Mouse (Mus musculus): ENCODE data around the gene Sox13. TPM values are rescaled to one million over a fixed set of nuclear protein-coding genes. Genes with fewer than 3 reads are reported as not detected.

The Sox13 gene
- polyA plus RNA-seq, 1 experiment: not detected

DNA sequence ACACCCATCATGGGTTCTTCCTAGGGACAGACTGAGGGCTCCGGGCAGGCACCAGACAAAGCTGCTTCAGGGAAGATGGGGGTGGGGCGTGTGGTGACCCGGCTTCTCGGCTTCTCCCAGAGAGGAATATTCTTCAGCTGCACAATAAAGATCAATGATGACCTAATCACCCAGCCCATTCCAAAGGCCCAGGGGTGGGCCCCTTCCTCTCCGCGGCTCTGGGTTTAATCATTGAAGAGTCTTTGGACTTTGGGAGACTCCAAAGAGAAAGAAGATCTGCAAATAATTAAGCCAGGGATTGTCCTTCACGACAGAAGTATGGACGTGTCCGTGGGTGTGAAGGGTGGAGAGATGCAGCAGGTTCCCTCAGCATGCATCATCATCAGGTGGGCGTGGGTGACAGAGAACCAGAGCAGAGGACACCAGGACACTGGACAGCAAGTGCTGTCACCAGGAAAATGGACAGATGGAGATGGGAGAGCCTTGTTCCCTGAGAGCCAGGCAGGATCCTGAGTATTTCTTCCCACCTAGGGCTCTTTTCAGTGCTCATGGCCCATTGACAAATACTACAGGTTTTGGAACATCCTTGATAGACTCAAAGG, 28.5 kb upstream of the Sox13 start:
- TF ChIP-seq POLR2A (IDR thresholded peaks at IDR 0.05; ENCODE audit: borderline replicate concordance, low read depth, low read length) (no peak), CTCF (IDR thresholded peaks at IDR 0.05; ENCODE audit: low read depth, low read length) (no peak)
- no peaks in the 10 kb centered on the region for H3K4me1 ChIP-seq (ENCODE audit: control insufficient read depth, insufficient read depth, low read length)
- H3K4me3 ChIP-seq (ENCODE audit: insufficient read depth, low read length): no peak overlapping the region
- H3K27ac ChIP-seq (ENCODE audit: insufficient read depth, low read depth, low read length): no peak overlapping the region

DNA sequence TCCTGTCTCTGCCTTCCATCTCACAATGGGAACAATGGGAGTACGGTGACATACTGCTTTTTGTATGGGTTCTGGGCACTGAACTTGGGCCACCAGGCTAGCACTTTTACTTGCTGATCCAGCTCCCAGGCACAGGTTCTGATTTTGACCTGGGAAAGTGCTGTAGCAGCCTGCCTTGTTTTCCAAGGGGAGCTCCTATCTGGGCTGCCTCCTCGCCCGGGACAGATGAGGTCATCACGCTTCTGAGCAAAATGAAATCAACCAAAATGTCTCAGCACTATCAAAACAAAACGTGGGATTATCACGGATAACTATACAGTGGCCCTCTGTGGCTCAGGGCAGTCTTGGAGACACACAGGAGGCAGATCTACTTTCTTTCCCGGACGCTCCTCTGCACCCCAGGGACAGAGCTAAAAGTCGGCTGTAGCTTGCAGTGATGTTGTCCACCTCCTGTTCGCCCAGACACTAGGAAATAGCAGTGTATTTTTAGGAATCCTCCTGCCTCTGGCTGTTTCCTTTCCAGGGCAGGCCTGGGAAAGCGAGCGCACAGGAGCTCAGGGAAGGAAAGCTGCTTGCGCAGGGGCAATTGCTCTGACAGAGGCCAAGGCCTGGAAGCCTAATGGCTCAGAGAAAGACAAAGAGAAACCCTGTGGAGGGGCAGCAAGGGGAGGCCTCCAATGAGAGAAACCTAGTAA, 27.8 kb upstream of the Sox13 start:
- H3K27ac ChIP-seq (ENCODE audit: insufficient read depth, low read depth, low read length): no peak overlapping the region
- H3K4me3 ChIP-seq (ENCODE audit: insufficient read depth, low read length): no peak overlapping the region
- TF ChIP-seq POLR2A (IDR thresholded peaks at IDR 0.05; ENCODE audit: borderline replicate concordance, low read depth, low read length): no peak
- TF ChIP-seq CTCF (IDR thresholded peaks at IDR 0.05; ENCODE audit: low read depth, low read length): no peak
- no peaks in the 10 kb centered on the region for H3K4me1 ChIP-seq (ENCODE audit: control insufficient read depth, insufficient read depth, low read length)

DNA sequence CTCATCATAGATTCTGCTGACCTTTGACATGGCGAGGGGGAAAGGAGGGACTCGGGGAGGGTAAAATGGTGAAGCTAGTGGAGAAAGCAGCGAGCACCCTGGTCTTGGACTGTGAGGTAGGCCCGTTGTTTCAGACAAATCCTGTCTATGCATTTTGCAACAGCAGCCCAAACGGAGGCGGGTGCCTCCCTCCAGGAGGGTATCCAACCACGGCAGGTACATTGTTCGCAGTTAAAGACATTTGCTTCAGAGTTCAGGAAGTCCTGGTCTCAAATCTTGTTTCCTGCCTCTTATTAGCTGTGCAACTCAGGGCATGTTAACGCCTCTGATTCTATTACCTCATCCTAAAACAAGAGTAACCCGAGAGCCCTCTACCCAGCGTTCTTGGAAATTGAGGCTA, 26.8 kb upstream of the Sox13 start:
- Histone ChIP-seq H3K27ac (ENCODE audit: insufficient read depth, low read depth, low read length) (no peak overlapping the region), H3K4me3 (ENCODE audit: insufficient read depth, low read length) (no peak overlapping the region), H3K4me1 (ENCODE audit: control insufficient read depth, insufficient read depth, low read length) (no peaks in the 10 kb centered on the region)
- TF ChIP-seq POLR2A (IDR thresholded peaks at IDR 0.05; ENCODE audit: borderline replicate concordance, low read depth, low read length) (no peak), CTCF (IDR thresholded peaks at IDR 0.05; ENCODE audit: low read depth, low read length) (no peak)

DNA sequence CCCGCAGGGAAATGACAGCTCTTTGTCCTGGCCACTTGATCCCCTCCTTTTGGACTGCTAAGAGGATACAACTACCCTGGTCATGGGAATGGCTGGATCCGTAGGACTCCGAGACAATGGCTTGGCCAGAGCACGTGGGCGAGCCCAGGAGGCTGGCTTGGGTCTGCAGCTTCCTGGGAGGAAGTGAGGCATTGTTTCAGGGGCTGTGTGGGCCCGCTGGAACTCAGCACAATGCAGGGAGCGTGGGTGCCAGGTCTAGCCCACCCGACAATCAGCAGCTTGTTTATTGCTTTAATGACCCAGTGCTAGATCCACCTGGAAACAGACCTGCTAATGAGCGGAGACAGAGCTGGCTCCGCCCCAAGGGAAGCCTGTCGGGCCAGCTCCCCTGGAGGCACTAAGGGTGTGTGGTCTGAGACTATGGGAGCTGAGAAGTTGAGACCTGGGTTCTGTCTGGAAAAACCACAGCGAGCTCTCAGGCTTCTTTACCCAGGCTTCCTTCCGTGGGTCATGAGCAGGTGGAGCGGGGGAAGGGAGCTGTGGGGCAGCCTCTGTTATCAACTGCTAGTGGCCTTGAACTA, 24.3 kb upstream of the Sox13 start:
- H3K4me3 ChIP-seq (ENCODE audit: insufficient read depth, low read length): no peak overlapping the region
- no peaks in the 10 kb centered on the region for H3K4me1 ChIP-seq (ENCODE audit: control insufficient read depth, insufficient read depth, low read length)
- H3K27ac ChIP-seq (ENCODE audit: insufficient read depth, low read depth, low read length): no peak overlapping the region
- TF ChIP-seq CTCF (IDR thresholded peaks at IDR 0.05; ENCODE audit: low read depth, low read length): no peak

DNA sequence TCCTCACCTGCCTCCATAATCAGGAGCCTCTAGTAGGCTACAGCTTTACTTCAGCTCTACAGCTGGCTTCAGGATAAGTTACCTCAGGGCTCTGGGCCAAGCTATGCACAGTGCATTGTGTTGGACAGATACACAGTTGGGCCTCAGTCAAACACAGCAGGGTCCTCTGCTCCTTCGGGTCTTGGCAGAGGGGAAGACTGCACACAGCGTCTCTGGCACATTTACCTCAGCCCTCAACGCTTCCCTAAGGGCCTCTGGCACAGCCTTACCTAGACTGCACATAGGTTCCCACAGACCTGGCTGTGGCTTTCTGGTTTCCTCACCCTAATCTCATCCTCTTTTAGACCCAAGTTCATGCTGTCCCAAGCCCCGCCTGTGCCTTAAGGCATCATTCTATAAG, 22.1 kb upstream of the Sox13 start:
- no peaks in the 10 kb centered on the region for H3K4me1 ChIP-seq (ENCODE audit: control insufficient read depth, insufficient read depth, low read length)
- TF ChIP-seq POLR2A (IDR thresholded peaks at IDR 0.05; ENCODE audit: borderline replicate concordance, low read depth, low read length) (no peak), CTCF (IDR thresholded peaks at IDR 0.05; ENCODE audit: low read depth, low read length) (no peak)
- no peak overlapping the region for H3K27ac ChIP-seq (ENCODE audit: insufficient read depth, low read depth, low read length)
- H3K4me3 ChIP-seq (ENCODE audit: insufficient read depth, low read length): no peak overlapping the region

DNA sequence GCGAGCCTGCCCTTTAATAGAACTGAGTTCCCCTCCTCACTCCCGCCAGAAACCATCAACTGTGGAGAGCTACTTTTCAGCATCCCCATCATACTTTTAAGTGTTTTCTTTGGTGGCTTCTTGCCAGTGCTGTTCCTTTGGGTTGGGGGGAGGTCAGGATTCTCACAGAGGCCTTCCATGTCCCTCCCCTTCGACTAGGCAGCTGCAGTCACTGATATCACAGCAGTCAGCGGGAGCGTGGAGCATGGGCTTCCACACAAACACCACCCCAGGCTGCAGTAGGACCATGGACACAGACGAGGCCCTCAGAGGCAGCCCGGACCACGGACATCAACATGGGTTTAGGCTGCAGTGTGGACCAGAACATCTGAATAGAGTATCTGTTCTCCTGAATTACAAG, 20.1 kb upstream of the Sox13 start:
- Histone ChIP-seq H3K4me3 (ENCODE audit: insufficient read depth, low read length) (no peak overlapping the region), H3K27ac (ENCODE audit: insufficient read depth, low read depth, low read length) (no peak overlapping the region), H3K4me1 (ENCODE audit: control insufficient read depth, insufficient read depth, low read length) (no peaks in the 10 kb centered on the region)
- TF ChIP-seq CTCF (IDR thresholded peaks at IDR 0.05; ENCODE audit: low read depth, low read length) (no peak), POLR2A (IDR thresholded peaks at IDR 0.05; ENCODE audit: borderline replicate concordance, low read depth, low read length) (no peak)

DNA sequence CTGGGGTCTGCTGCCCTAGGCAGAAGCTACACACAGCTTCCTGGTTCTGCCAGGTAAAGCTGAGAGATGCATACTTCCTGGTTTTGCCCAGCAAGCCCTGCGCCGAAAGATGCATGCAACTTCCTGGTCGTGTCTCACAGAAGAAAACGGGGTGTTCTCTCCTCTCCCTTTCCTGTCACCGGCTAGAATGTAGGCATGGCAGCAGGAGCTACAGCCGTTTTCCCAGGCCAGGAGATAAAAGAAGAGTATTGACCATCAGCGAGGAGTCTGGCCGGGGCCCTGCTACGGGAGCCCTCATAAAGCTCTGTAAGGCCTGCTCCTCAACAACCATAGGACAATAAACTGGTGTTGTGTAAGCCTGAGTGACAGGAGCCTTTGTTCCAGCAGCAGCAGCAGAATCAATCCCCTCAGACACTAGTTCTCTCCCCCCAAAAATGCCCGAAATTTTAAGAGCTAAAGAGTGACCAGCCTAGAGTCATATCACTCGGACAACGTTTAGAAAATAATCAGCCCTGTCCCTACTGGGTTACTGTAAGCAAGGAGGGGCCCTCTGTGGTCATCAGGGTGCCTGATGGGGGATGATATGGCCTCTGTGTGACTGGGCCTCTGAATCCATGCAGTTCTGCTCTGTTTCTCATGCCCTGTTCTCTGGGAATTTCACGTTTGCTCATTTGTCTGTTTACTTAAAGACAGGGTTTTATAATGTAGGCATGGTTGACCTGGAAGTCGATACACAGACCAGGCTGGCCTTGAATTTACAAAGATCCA, 13.9 kb upstream of the Sox13 start:
- Histone ChIP-seq H3K4me1 (ENCODE audit: control insufficient read depth, insufficient read depth, low read length) (no peaks in the 10 kb centered on the region), H3K4me3 (ENCODE audit: insufficient read depth, low read length) (no peak overlapping the region), H3K27ac (ENCODE audit: insufficient read depth, low read depth, low read length) (no peak overlapping the region)
- TF ChIP-seq CTCF (IDR thresholded peaks at IDR 0.05; ENCODE audit: low read depth, low read length) (no peak), POLR2A (IDR thresholded peaks at IDR 0.05; ENCODE audit: borderline replicate concordance, low read depth, low read length) (no peak)

DNA sequence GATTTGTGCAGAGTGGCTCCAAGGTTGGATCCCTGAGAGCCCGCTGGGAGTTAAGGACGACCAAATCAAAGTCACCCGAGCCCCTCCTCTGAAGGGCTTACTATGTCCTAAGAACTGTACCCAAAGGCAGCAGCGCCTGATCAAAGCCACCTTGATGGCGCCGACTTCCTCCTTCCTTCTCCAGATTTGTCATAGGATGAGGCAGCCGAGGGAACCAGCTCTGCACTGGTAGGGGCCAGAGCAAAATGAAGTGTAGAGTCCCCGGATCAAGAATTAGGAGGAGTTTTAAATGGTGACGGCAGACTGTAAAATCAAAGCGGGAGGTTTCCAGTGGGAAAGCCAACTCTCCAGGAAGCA, 10.6 kb upstream of the Sox13 start:
- TF ChIP-seq POLR2A (IDR thresholded peaks at IDR 0.05; ENCODE audit: borderline replicate concordance, low read depth, low read length): no peak
- TF ChIP-seq CTCF (IDR thresholded peaks at IDR 0.05; ENCODE audit: low read depth, low read length): no peak
- Histone ChIP-seq H3K4me3 (ENCODE audit: insufficient read depth, low read length) (no peak overlapping the region), H3K4me1 (ENCODE audit: control insufficient read depth, insufficient read depth, low read length) (no peaks in the 10 kb centered on the region), H3K27ac (ENCODE audit: insufficient read depth, low read depth, low read length) (no peak overlapping the region)

DNA sequence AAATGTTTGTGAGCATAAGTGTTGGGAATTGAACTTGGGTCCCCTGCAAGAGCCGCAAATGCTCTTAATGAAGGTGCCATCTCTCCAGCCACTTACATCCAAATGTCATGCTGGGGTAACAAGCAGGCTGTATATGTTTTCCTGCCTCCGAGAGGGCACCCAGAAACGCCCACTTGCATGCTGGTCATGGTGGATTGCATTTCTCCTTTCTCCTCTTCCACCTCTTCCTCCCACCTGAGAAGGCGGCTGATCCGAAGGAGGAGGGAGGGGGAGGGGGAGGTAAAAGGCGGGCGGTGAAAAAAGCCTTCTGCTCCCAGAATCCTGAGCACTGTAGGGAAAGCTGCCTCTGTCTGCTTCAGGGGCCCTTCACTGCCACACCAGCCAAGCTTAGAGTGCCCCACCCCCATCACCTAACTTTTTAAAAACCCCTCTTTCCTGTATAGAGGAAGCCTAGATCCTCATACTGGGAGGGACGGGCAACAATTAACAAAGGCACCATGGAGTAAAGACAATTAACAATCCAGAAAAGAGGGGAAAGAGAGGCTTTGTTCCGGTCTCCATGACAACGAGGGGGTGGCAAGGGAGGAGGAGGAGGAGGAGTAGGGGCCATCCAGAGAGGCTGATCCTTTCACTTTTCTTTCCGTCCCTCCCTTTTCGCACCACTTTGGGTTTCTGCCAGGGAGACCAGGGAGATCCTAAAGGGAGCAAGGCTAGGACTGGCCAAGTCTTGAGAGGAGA, 10.0 kb upstream of the Sox13 start:
- TF ChIP-seq CTCF (IDR thresholded peaks at IDR 0.05; ENCODE audit: low read depth, low read length) (no peak), POLR2A (IDR thresholded peaks at IDR 0.05; ENCODE audit: borderline replicate concordance, low read depth, low read length) (no peak)
- no peak overlapping the region for H3K4me3 ChIP-seq (ENCODE audit: insufficient read depth, low read length)

More for the DNA sequence above, 10.0 kb upstream of the Sox13 start:
- Histone ChIP-seq H3K4me1 (ENCODE audit: control insufficient read depth, insufficient read depth, low read length) (no peaks in the 10 kb centered on the region), H3K27ac (ENCODE audit: insufficient read depth, low read depth, low read length) (no peak overlapping the region)

Data from bone marrow macrophage, adult 2 months (primary cell).